Mouse (Mus musculus) testis, adult 2 months (tissue): ENCODE results near the gene Hist2h2aa2. TPM values are rescaled to one million over a fixed set of nuclear protein-coding genes. Genes with fewer than 3 reads are reported as not detected.

Experiments used
- H3K27ac ChIP-seq: fragments of 200-500 bp; 2 replicates; pipeline ENCODE4 v1.5.1; 2012; ENCODE audit warnings: low read depth, low read length; ENCODE audit not compliant: control insufficient read depth, insufficient read depth
- H3K27me3 ChIP-seq: fragments of 200-500 bp; 2 replicates; pipeline ENCODE4 v1.6.1; 2012; ENCODE audit warnings: mild to moderate bottlenecking, low read length, moderate library complexity; ENCODE audit not compliant: control insufficient read depth, insufficient read depth
- H3K36me3 ChIP-seq: fragments of 200-500 bp; 2 replicates; pipeline ENCODE4 v1.6.1; 2012; ENCODE audit warnings: mild to moderate bottlenecking, low read length; ENCODE audit not compliant: control insufficient read depth, insufficient read depth
- H3K4me1 ChIP-seq: fragments of 200-500 bp; 2 replicates; pipeline ENCODE4 v1.6.1; 2012; ENCODE audit warnings: low read length; ENCODE audit not compliant: control insufficient read depth, insufficient read depth
- H3K4me3 ChIP-seq: fragments of 200-500 bp; 2 replicates; pipeline ENCODE4 v1.5.1; 2012; ENCODE audit warnings: low read depth, mild to moderate bottlenecking, low read length, moderate library complexity, mixed read lengths; ENCODE audit not compliant: control insufficient read depth
- CTCF ChIP-seq: fragments of 200-500 bp; IDR thresholded peaks from 2 replicates; pipeline ENCODE4 v1.5.1; 2012; ENCODE audit warnings: low read depth, mild to moderate bottlenecking, inconsistent platforms, low read length, moderate library complexity; ENCODE audit not compliant: control insufficient read depth, insufficient read depth, insufficient replicate concordance
- POLR2A ChIP-seq: fragments of 200-500 bp; IDR thresholded peaks from 2 replicates; pipeline ENCODE4 v1.6.1; 2012; ENCODE audit warnings: low read depth, mild to moderate bottlenecking, inconsistent platforms, low read length, moderate library complexity; ENCODE audit not compliant: control insufficient read depth
- polyA plus RNA-seq: library from polyadenylated mRNA; depleted of rRNA; stranded (reverse); fragments of >200 nt; gene quantifications from 2 replicates; pipeline ENCODE4 v1.2.3, GENCODE M21; 2012; rRNA removed

Hist2h2aa2 gene
- polyA plus RNA-seq, 1 experiment, result 37.8 TPM

DNA sequence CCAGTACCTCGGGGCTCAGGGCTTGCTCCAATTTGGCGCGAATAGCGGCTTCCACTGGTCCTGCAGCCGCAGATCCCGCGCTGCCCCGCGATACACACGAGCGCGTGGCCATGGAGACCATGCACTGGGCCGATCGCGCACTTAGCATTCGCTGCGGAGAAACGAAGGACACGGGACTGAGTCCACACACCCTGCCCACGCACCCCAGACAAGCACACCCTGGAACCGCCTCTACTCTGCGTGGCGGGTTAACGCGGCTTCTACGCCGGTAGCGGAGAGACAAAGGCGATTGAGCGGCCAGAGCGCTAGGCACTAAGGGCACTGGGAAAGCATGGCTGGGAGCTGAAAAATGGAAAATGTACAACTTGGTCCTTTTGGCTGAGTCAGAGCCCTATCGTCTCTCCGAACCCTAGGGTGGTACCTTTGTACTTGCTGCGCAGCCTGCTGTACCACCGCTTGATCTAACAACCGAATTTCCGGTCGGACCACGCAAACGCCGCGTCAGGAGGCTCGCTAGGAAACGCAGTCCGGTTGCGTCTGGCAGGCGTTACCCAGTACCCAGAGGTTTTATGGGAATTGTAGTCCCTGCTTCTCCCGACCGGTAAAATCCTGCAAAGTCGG, 42.8 kb downstream of the Hist2h2aa2 start:
- peak; percentile 28; the same call in 1 of the 2 replicates for TF ChIP-seq CTCF
- peak; percentile 71 for TF ChIP-seq POLR2A
- peak overlapping the region; percentile 4 for H3K27ac ChIP-seq
- peaks cover 26% of the 10 kb centered on the region for H3K4me1 ChIP-seq
- no peaks in the 10 kb centered on the region for H3K36me3 ChIP-seq
- peak overlapping the region; percentile 72 for H3K4me3 ChIP-seq
- no peaks in the 10 kb centered on the region for H3K27me3 ChIP-seq

DNA sequence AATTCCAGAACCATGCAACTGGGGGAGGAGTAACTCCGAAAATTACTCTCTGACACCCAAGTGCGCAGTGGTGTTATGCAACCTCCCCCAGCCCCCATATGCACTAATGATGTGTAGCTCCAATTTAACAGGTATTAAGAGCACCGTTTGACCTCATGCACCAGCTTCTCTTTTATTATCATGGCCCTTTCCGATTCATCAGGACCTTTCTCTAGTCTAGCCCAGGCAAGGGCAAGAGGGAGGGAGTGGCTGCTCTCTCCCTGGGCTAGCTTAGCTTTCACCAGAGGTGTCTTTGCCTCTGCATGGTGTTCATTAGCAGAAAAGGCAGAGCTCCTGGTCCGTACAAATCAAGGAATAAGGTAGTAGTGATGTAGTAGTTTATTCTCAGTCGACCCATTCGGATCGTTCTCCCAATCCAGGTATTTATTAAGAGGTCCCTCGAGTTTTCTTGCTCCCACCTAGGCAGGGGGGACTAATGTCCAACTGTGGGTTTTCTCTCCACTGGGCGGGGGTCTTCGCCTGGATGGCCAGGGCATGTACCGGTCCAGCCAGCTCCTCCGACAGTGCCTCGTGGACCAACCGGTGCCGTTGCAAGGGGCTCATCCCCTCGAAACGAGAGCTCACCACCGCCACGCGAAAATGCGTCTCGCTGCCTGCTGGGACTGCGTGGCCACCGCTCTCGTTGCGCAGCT, 43.5 kb downstream of the Hist2h2aa2 start:
- Histone ChIP-seq H3K4me3 (peak overlapping the region; percentile 72), H3K27me3 (no peaks in the 10 kb centered on the region), H3K27ac (peak overlapping the region; percentile 4; the same call in 1 of the 2 replicates), H3K4me1 (peaks cover 26% of the 10 kb centered on the region), H3K36me3 (no peaks in the 10 kb centered on the region)
- TF ChIP-seq POLR2A, result no peak
- no peak for TF ChIP-seq CTCF

DNA sequence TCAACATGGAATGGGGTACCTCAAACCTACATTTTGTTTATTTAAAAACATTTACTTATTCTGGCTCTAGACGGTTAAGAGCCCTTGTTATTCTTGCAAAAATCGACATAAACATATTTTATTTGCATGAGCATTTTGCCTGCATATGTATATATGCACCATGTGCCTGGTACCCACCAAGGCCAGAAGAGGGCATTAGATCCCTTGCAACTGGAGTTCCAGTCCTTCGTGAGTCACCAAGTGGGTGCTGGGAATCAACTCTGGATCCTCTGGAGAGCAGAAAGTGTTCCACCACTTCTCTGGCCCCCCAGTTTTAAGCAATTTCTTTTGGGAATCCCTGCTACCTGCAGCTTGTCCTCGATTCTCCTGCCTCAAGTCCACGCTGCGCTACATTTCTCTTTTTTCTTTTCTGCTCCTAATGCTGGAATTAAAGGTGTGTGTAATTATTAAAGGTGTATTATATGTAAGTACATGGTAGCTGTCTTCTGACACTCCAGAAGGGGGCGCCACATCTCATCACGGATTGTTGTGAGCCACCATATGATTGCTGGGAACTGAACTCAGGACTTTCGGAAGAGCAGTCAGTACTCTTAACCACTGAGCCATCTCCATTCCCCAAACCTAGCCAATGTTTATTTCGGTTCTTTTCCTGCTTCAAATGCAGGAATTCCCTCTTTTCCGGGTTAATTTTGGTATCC, 44.3 kb downstream of the Hist2h2aa2 start:
- H3K36me3 ChIP-seq, result no peaks in the 10 kb centered on the region
- H3K27me3 ChIP-seq, result no peaks in the 10 kb centered on the region
- H3K4me1 ChIP-seq, result peaks cover 26% of the 10 kb centered on the region
- TF ChIP-seq POLR2A (no peak), CTCF (no peak)
- H3K4me3 ChIP-seq, result no peak overlapping the region
- no peak overlapping the region for H3K27ac ChIP-seq

DNA sequence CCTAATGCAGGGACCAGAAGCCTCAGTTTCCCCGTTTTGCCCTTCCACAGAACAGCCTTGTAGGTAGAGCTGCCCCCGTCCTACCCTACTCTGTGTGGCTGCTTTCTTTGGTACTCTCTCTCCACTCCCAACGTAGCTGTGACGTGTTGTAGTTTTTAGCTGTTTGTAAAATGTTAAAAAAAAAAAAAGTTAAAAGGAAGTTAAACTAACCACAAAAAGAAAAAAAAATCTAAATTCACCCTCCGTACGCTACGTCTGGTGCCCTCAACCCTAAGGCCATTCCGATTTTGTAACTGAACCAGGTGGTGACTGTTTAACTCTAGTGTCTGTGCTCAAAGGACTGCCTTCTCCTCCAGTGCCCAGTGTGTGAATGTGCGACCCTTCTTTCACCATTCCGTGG, 45.1 kb downstream of the Hist2h2aa2 start:
- Histone ChIP-seq H3K4me3 (no peak overlapping the region), H3K4me1 (peaks cover 26% of the 10 kb centered on the region), H3K27ac (no peak overlapping the region), H3K36me3 (no peaks in the 10 kb centered on the region), H3K27me3 (no peaks in the 10 kb centered on the region)
- TF ChIP-seq CTCF (no peak), POLR2A (no peak)

DNA sequence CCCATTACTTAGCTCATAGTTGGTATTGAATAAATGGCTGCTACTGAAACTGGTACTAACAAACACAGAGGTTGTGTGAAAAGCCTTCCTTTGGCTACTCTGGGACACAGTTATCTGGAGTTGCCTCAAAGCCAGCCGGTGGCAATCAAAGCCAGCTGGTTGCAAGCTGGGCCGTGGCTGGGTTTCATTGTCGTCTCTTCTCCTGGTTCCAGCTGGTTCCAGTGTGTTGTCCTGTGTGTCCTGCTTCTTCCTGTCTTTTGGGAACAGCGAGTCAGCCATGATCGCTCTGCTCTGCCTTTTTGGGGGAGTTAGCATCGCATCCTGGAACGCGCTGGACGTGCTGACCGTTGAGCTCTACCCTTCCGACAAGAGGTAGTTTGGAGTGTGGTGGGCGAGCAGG, 47.1 kb downstream of the Hist2h2aa2 start:
- Histone ChIP-seq H3K4me3 (no peak overlapping the region), H3K4me1 (peaks cover 17% of the 10 kb centered on the region), H3K27me3 (no peaks in the 10 kb centered on the region), H3K36me3 (no peaks in the 10 kb centered on the region), H3K27ac (no peak overlapping the region)
- TF ChIP-seq POLR2A (no peak), CTCF (no peak)

Other genes starting within 250 kb of the Hist2h2aa2 start
- gene Plekho1, start 244.3 kb downstream of the Hist2h2aa2 start, polyA plus RNA-seq, result 43.8 and 55.7 TPM in 2 replicates
- 3.3 and 4.1 TPM in 2 replicates for gene Vps45, start 181.8 kb downstream of the Hist2h2aa2 start, polyA plus RNA-seq
- gene Otud7b, start 135.7 kb downstream of the Hist2h2aa2 start, polyA plus RNA-seq, result 46.0 and 46.1 TPM in 2 replicates
- 0.93 and 1.1 TPM in 2 replicates for gene Mtmr11, start 78.3 kb downstream of the Hist2h2aa2 start, polyA plus RNA-seq
- 141 and 143 TPM in 2 replicates for gene Sf3b4, start 67.9 kb downstream of the Hist2h2aa2 start, polyA plus RNA-seq
- gene Sv2a, start 59.1 kb downstream of the Hist2h2aa2 start, polyA plus RNA-seq, result 0.54 and 1.7 TPM in 2 replicates
- gene Bola1, start 20.6 kb downstream of the Hist2h2aa2 start, polyA plus RNA-seq, result 38.3 and 47.3 TPM in 2 replicates
- 3.7 and 3.9 TPM in 2 replicates for gene Hist2h2ab, start 20.4 kb downstream of the Hist2h2aa2 start, polyA plus RNA-seq
- 7.3 and 9.4 TPM in 2 replicates for gene Hist2h2ac, start 19.4 kb downstream of the Hist2h2aa2 start, polyA plus RNA-seq
- 11.3 and 13.0 TPM in 2 replicates for gene Hist2h2be, start 19.2 kb downstream of the Hist2h2aa2 start, polyA plus RNA-seq
- 18.0 and 18.3 TPM in 2 replicates for gene Hist2h3c2, start 1.1 kb downstream of the Hist2h2aa2 start, polyA plus RNA-seq
- gene Hist2h2aa1, start 5.2 kb upstream of the Hist2h2aa2 start, polyA plus RNA-seq, result 1,076 and 1,288 TPM in 2 replicates
- gene Hist2h3c1, start 6.4 kb upstream of the Hist2h2aa2 start, polyA plus RNA-seq, result not detected in 2 replicates
- 0.42 and 0.43 TPM in 2 replicates for gene Hist2h4, start 23.0 kb upstream of the Hist2h2aa2 start, polyA plus RNA-seq
- 5.0 and 6.2 TPM in 2 replicates for gene Hist2h3b, start 28.4 kb upstream of the Hist2h2aa2 start, polyA plus RNA-seq
- gene Hist2h2bb, start 29.5 kb upstream of the Hist2h2aa2 start, polyA plus RNA-seq, result 1.4 and 1.6 TPM in 2 replicates
- 0.19 and 0.23 TPM in 2 replicates for gene Fcgr1, start 53.7 kb upstream of the Hist2h2aa2 start, polyA plus RNA-seq
- gene BC107364, start 212.0 kb upstream of the Hist2h2aa2 start, polyA plus RNA-seq, result 4.7 and 5.5 TPM in 2 replicates